Mouse (Mus musculus) hindbrain, embryonic 15.5 days (tissue): Measurements from ENCODE around the gene Paf1. TPM values are rescaled to one million over a fixed set of nuclear protein-coding genes. Genes with fewer than 3 reads are reported as not detected.

ENCODE experiments used
- ATAC-seq: fragments of 200-750 bp; cut with Nextera tagmentation; 2 replicates; pipeline ENCODE4 v1.8.0; 2017; ENCODE audit warnings: low read depth, moderate number of reproducible peaks, moderate TSS enrichment; ENCODE audit not compliant: low FRiP score
- H3K27ac ChIP-seq: fragments of 300-500 bp; sonication (generic); replicated peaks from 2 replicates; pipeline ENCODE4 v1.5.1; 2015; ENCODE audit warnings: mild to moderate bottlenecking, inconsistent platforms
- H3K27me3 ChIP-seq: fragments of 300-500 bp; sonication (generic); 2 replicates; pipeline ENCODE4 v1.6.1; 2015; ENCODE audit warnings: control low read depth, inconsistent platforms
- H3K36me3 ChIP-seq: fragments of 300-500 bp; sonication (generic); 2 replicates; pipeline ENCODE4 v1.6.1; 2015; ENCODE audit warnings: control low read depth, inconsistent platforms
- H3K4me1 ChIP-seq: fragments of 300-500 bp; sonication (generic); replicated peaks from 2 replicates; pipeline ENCODE4 v1.6.1; 2015; ENCODE audit warnings: control low read depth, inconsistent platforms
- H3K4me2 ChIP-seq: fragments of 300-500 bp; sonication (generic); 2 replicates; pipeline ENCODE4 v1.6.1; 2015; ENCODE audit warnings: moderate library complexity, mild to moderate bottlenecking, inconsistent platforms
- H3K4me3 ChIP-seq: fragments of 300-500 bp; sonication (generic); 2 replicates; pipeline ENCODE4 v1.5.1; 2015; ENCODE audit warnings: mild to moderate bottlenecking, inconsistent platforms
- H3K9ac ChIP-seq: fragments of 300-500 bp; sonication (generic); 2 replicates; pipeline ENCODE4 v1.6.1; 2015; ENCODE audit warnings: inconsistent platforms
- H3K9me3 ChIP-seq: fragments of 300-500 bp; sonication (generic); 2 replicates; pipeline ENCODE4 v1.6.1; 2016; ENCODE audit warnings: control low read depth, inconsistent platforms
- WGBS: fragments of 180-500 bp; shearing (Covaris S2); methylation state at CpG from one replicate; pipeline ENCODE4 v1.1.7; 2015; 5-methylcytosine and 5-hydroxymethylcytosine counted together
- polyA plus RNA-seq: library from polyadenylated mRNA; unstranded; fragments of >200 nt; fragmentation: Nextera tagmentation; extraction: Ambion mirVana; gene quantifications from 2 replicates; pipeline ENCODE4 v1.2.1, GENCODE M21; 2015

Paf1 gene
- polyA plus RNA-seq, 1 experiment from 2014 or later, result 96.8 TPM

DNA sequence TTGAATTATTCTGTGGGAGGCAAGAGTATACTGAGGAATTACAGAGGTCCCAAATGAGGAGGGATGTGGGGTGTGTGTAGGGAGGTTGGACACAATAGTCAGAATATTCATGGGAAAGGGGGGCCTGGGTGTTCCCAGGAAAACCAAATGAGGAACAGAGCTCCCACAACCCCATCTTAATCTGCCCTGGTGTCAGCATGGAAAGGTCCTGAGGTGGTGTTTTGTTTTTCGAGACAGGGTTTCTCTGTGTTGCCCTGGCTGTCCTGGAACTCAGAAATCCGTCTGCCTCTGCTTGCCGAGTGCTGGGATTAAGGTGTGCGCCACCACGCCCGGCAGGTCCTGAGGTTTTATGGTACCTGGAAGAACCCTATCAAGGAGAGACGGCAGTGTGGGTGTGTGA, 34.3 kb upstream of the Paf1 start:
- Histone ChIP-seq H3K4me1 (peaks cover 9% of the 10 kb centered on the region; the same call in 1 of the 2 replicates), H3K4me2 (no peak overlapping the region), H3K27me3 (no peaks in the 10 kb centered on the region), H3K27ac (0 out of 2 replicates have a peak overlapping the region, but pooled peaks have one; percentile 42), H3K4me3 (no peak overlapping the region), H3K36me3 (peaks cover 21% of the 10 kb centered on the region), H3K9ac (no peak overlapping the region), H3K9me3 (no peaks in the 10 kb centered on the region)
- 73% methylated on average over 7 of the region's 7 CpGs for WGBS
- ATAC-seq, result no peak

- Histone ChIP-seq H3K27ac (no peak overlapping the region), H3K9ac (no peak overlapping the region), H3K4me2 (no peak overlapping the region), H3K9me3 (no peaks in the 10 kb centered on the region), H3K4me3 (no peak overlapping the region), H3K27me3 (no peaks in the 10 kb centered on the region), H3K4me1 (peaks cover 9% of the 10 kb centered on the region; the same call in 1 of the 2 replicates), H3K36me3 (peaks cover 9% of the 10 kb centered on the region; the same call in 1 of the 2 replicates)
- WGBS, result 88% methylated on average over 10 of the region's 10 CpGs
- no peak for ATAC-seq
Measured at GRCm38 (mm10) chr7:28359854-28360253, 32.9 kb upstream of the Paf1 start.

- Histone ChIP-seq H3K27me3 (no peaks in the 10 kb centered on the region), H3K9ac (no peak overlapping the region)
- 93% methylated on average over 6 of the region's 6 CpGs for WGBS
Measured at GRCm38 (mm10) chr7:28360291-28360690, 32.5 kb upstream of the Paf1 start.

DNA sequence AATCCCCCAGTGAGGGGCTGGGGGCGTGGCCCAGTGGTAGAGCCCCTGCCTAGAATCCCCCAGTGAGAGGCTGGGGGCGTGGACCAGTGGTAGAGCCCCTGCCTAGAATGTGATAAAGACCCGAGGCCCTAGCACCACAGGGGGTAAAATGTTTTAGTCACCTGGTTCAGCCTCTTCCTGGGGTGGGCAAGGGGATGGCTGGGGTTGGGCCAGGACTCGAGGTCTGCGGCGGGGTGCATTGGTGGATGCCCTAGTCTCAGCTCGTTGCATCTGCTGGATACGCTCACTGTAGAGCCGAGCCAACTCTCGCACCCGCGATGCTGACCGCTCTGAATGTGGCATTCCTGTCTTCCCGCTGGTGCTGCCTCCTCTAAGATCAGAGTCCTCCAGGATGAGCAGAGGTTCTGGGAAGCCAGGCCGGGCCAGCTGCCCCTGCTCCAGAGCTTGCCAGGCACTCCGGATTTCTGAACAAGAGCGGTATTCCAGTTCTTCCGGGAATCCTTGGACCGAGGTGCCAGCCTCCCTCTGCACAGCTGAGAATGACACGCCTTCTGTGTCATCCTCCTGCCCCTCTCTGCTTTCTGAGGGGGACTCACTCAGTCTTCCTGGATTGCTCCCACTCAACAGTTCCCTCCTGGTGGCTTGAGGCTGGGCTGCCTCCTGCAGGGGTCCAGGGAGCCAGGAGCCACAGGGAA, 31.0 kb upstream of the Paf1 start:
- 97% methylated on average over 20 of the region's 20 CpGs for WGBS
- no peak for ATAC-seq

More at GRCm38 (mm10) chr7:28360291-28360690, 32.5 kb upstream of the Paf1 start:
- Histone ChIP-seq H3K36me3 (peaks cover 9% of the 10 kb centered on the region; the same call in 1 of the 2 replicates), H3K4me3 (no peak overlapping the region), H3K4me1 (peaks cover 9% of the 10 kb centered on the region; the same call in 1 of the 2 replicates), H3K27ac (no peak overlapping the region), H3K4me2 (no peak overlapping the region), H3K9me3 (no peaks in the 10 kb centered on the region)
- no peak for ATAC-seq

GRCm38 (mm10) chr7:28362441-28363060, 30.2 kb upstream of the Paf1 start:
- Histone ChIP-seq H3K36me3 (peaks cover 9% of the 10 kb centered on the region; the same call in 1 of the 2 replicates), H3K4me1 (peaks cover 7% of the 10 kb centered on the region; the same call in 1 of the 2 replicates), H3K4me2 (no peak overlapping the region), H3K9me3 (no peaks in the 10 kb centered on the region), H3K9ac (no peak overlapping the region), H3K4me3 (no peak overlapping the region), H3K27ac (no peak overlapping the region), H3K27me3 (no peaks in the 10 kb centered on the region)
- 86% methylated on average over 16 of the region's 16 CpGs for WGBS
- no peak for ATAC-seq

More for the DNA sequence above, 31.0 kb upstream of the Paf1 start:
- peaks cover 9% of the 10 kb centered on the region; the same call in 1 of the 2 replicates for H3K36me3 ChIP-seq
- no peak overlapping the region for H3K4me3 ChIP-seq
- H3K27me3 ChIP-seq, result no peaks in the 10 kb centered on the region
- no peaks in the 10 kb centered on the region for H3K9me3 ChIP-seq
- peaks cover 9% of the 10 kb centered on the region; the same call in 1 of the 2 replicates for H3K4me1 ChIP-seq
- no peak overlapping the region for H3K4me2 ChIP-seq
- H3K9ac ChIP-seq, result no peak overlapping the region
- no peak overlapping the region for H3K27ac ChIP-seq

DNA sequence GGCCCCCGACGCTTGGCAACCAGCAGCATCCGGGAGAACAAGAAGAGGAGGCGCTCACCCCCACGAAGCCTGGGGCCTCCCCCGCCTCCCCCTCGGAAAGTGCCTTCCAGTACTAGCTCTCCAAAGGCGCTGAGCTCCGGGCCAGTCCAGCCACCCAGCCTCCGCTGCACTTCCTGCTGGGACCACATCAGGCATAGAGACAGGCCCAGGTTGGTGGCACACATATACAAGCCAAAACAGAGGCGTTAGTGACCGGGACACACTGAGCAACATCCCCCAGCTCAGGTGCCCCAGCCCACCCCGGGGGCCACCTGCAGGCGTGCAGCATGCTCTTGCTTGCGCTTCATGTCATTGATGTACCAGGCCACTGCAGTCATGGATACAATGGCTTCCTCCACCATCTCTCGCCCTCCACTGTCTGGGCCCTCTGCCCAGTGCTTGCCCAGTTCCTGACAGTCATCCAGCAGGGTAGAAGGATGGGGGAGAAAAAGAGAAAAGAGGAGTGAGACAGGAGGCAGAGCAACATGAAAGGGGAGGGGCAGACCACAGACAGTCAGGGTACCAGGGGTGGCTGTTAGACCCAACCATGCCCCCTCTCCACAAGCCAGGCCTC, 25.0 kb upstream of the Paf1 start:
- WGBS, result 89% methylated on average over 16 of the region's 16 CpGs
- no peak overlapping the region for H3K4me3 ChIP-seq
- H3K9ac ChIP-seq, result no peak overlapping the region
- H3K9me3 ChIP-seq, result no peaks in the 10 kb centered on the region
- H3K27me3 ChIP-seq, result no peaks in the 10 kb centered on the region
- no peak overlapping the region for H3K27ac ChIP-seq
- H3K36me3 ChIP-seq, result 0 out of 2 replicates have a peak, but pooled peaks cover 5% of the 10 kb centered on the region
- no peak overlapping the region for H3K4me2 ChIP-seq
- no peak for ATAC-seq
- peaks cover 21% of the 10 kb centered on the region for H3K4me1 ChIP-seq

DNA sequence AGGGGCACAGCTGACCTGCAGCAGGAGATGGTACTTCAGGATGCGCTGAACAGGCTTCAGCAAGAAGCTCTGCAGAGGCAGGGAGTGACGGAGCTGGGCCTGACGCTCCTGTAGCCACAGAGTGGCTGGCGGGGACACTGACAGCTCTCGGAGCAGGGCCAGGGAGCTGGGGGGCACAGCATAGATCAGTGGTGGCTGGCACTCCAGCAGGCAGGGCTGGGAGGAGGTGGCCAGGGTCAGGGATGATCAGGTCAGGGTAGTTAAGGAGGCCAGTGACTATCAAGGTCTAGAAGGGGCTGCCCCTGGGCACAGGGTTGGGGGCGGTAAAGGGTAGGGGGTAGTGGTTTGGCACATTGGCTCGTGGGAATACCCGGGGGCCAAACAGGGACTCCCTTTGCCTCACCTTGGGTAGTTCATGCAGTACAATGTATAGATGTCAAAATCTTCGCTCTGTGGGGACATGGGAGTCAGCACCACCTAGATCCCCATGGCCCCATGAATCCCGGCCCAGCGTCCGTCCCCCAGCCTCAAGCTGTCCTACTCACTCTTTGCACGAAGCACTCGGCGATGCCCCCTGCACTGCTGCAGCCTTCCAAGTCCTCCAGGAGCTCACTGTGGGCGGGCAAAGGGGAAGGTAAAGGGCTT, 24.4 kb upstream of the Paf1 start:
- H3K9me3 ChIP-seq, result no peaks in the 10 kb centered on the region
- 0 out of 2 replicates have a peak, but pooled peaks cover 3% of the 10 kb centered on the region for H3K36me3 ChIP-seq
- H3K9ac ChIP-seq, result no peak overlapping the region
- no peak overlapping the region for H3K27ac ChIP-seq
- H3K27me3 ChIP-seq, result no peaks in the 10 kb centered on the region
- peaks cover 21% of the 10 kb centered on the region for H3K4me1 ChIP-seq
- 91% methylated on average over 16 of the region's 16 CpGs for WGBS
- no peak overlapping the region for H3K4me3 ChIP-seq
- no peak overlapping the region for H3K4me2 ChIP-seq
- no peak for ATAC-seq

DNA sequence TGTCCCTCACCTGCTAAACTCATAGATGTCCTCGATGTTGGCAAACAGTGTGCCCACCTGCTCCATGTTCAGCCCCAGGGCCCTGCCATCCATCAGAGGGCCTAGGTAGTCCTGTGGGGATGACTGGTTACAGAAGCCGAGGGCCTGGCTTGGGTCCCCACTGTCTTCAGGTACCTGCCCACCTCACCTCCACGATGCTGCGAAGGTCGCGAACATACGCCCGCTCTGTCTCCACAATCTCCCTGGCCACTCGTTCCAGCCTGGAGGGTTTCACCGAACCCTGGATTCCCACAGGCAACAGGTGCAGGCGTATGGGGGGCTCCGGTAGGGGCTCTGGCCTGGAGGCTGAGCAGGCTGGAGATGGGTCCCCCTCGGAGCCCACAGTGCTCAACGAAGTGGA, 22.7 kb upstream of the Paf1 start:
- H3K4me2 ChIP-seq, result peak overlapping the region; percentile 91
- no peak for ATAC-seq
- no peak overlapping the region for H3K9ac ChIP-seq
- H3K27ac ChIP-seq, result no peak overlapping the region
- WGBS, result 93% methylated on average over 14 of the region's 14 CpGs
- H3K4me1 ChIP-seq, result peaks cover 22% of the 10 kb centered on the region
- 0 out of 2 replicates have a peak, but pooled peaks cover 3% of the 10 kb centered on the region for H3K36me3 ChIP-seq
- H3K4me3 ChIP-seq, result peak overlapping the region; percentile 83; the same call in 1 of the 2 replicates
- H3K27me3 ChIP-seq, result no peaks in the 10 kb centered on the region
- no peaks in the 10 kb centered on the region for H3K9me3 ChIP-seq

GRCm38 (mm10) chr7:28370977-28371513, 21.7 kb upstream of the Paf1 start:
- peaks cover 31% of the 10 kb centered on the region for H3K4me1 ChIP-seq
- peak overlapping the region; percentile 83 for H3K4me3 ChIP-seq
- H3K9ac ChIP-seq, result peak overlapping the region; percentile 75
- 8% methylated on average over 11 of the region's 11 CpGs for WGBS
- H3K4me2 ChIP-seq, result peak overlapping the region; percentile 91
- ATAC-seq, result no peak
- H3K27ac ChIP-seq, result peak overlapping the region; percentile 92
- H3K36me3 ChIP-seq, result 0 out of 2 replicates have a peak, but pooled peaks cover 3% of the 10 kb centered on the region
- H3K9me3 ChIP-seq, result no peaks in the 10 kb centered on the region
- no peaks in the 10 kb centered on the region for H3K27me3 ChIP-seq

DNA sequence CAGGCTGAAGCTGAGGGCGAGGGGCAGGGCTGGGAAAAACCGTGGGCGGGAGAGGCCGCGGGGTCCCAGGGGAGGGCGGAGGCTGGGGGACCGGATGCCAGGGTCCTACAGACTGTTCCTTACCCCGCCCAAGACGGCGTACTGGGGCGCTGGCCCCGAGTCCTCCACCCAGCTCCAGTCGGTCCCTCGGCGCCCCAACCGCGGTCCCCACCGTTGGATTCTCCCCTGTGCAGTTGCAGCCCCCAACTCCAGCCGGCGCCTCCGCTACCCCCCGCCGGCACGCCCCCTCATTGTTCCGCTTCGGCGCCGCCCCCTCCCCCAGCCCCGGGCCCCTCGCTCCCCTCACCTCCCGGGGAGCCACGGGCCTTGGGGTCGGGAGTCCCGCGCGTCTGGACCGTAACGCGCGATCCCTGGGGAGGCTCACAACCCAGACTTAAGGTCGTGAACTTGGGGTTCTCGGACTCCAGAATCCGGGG, 21.2 kb upstream of the Paf1 start:
- Histone ChIP-seq H3K9ac (peak overlapping the region; percentile 75), H3K9me3 (no peaks in the 10 kb centered on the region), H3K27ac (peak overlapping the region; percentile 92), H3K4me3 (peak overlapping the region; percentile 83), H3K27me3 (no peaks in the 10 kb centered on the region), H3K4me1 (peaks cover 36% of the 10 kb centered on the region), H3K36me3 (0 out of 2 replicates have a peak, but pooled peaks cover 3% of the 10 kb centered on the region), H3K4me2 (peak overlapping the region; percentile 91)
- ATAC-seq, result no peak
- 1% methylated on average over 35 of the region's 43 CpGs for WGBS
